Mouse (Mus musculus): ENCODE measurements around the gene Reck.

Gene Reck

DNA sequence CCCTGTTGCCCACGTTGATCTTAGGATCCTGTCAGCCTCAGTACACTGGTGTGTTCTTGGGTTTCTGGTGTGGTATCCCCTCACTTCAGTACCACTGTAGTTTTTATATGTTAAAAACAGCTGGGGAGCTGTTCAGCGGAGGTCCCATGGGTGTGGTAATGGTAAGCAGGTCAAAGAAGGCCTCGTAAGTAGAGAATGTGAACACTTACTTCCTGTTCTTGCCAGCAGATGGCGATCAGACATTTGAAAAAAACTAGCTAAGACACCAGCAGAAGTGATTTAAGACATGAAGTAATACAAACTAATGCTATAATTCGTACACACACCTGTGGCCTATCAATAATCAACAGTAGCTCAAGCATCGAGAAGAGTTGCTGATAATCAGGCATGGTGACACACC lies 31.1 kb downstream of the Reck start:
- peak; percentile 46 to 62 for DNase-seq (ENCODE audit: low spot score in 2 of 2)

DNA sequence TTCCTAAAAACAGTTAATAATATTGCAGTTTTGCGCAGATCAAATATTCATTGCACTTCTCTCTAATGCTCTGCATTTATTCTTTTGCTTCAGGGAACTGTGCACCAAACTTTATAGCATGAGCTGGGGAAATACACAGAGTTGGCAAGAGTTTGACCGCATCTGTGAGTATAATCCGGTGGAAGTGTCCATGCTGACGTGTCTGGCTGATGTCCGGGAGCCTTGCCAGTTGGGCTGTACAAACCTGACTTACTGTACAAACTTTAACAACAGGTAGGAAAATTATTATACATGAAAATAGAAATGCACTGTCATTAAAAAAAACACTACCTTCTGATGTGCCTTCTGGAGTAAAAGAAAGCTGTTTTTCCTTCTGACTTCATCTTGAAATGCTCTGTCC lies 42.9 kb downstream of the Reck start:
- DNase-seq (ENCODE audit: low spot score in 2 of 2) = no peak

DNA sequence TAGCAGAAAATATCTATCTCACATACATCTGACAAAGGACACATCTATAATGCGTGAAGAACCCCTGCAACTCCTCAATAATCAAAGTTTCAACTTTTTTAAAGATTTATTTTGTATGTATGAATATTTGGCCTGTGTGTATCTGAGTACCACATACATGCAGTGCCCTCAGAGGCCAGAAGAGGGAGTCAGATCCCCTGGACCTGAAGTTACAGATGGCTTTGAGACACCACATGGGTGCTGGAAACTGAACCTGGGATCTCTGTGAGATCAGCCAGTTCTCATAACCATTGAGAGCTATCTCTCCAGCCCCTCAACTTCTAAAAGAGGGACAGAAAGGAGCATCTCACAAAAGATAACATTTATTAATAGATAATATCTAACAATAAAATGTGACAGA lies 45.3 kb downstream of the Reck start:
- no peak for DNase-seq (ENCODE audit: low spot score in 2 of 2)

DNA sequence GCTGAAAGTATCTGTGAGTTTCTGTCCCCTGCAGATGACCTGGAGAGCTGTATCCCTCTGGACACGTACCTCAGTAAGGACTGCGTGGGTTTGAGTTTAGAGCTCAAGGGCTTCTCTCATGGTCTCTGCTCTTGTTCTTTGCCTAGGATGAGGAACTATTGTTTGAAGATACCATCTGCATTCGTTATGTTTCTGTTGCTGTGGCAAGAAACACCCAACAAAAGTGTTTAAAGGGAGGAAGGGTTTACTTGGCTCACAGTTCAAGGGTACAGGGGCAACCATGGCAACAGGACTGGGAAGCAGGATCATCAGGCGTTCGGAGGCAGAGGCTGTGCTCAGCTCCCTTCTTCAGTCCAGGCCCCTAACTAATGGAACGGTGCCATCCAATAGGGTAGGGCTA lies 49.8 kb downstream of the Reck start:
- no peak for DNase-seq (ENCODE audit: low spot score in 2 of 2)

DNA sequence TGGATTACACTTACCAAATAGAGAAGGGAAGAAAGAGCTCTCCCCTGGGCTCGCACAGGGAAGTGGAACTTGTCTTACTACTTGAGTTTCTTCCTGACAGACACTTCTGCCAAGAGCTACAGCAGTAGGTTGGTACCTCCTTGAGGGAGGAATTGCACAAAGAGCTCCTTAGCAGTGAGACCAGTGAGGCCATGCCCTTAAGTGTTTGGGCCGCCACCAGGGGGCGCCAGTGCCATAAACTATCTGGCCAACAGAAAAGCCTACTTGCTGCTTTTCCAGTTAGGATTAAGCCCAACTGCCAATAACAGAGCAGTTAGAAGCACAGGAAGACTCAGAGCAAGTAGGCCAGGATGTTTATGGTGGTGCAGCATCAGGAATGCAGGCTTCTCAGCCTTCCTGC lies 50.4 kb downstream of the Reck start:
- DNase-seq (ENCODE audit: low spot score in 2 of 2) = peak; percentile 66 to 74

DNA sequence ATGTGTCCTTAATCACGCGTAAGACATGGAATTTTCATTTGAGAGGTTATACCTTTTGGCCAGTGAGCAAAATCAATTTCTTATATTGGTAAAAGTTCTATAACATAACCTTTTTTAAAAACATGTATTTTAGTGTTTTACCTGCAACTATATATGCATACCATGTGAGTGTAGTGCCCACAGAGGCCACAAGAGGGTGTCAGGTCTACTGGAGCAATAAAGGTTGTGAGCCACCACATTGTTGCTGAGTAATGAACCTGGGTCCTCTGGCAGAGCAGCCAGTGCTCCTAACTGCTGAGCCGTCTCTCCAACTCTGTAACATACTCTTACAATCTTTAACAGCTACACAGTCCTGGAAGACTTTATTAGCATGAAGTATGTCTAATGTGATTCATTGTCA lies 52.5 kb downstream of the Reck start:
- peak; percentile 44 to 58 for DNase-seq (ENCODE audit: low spot score in 2 of 2)

DNA sequence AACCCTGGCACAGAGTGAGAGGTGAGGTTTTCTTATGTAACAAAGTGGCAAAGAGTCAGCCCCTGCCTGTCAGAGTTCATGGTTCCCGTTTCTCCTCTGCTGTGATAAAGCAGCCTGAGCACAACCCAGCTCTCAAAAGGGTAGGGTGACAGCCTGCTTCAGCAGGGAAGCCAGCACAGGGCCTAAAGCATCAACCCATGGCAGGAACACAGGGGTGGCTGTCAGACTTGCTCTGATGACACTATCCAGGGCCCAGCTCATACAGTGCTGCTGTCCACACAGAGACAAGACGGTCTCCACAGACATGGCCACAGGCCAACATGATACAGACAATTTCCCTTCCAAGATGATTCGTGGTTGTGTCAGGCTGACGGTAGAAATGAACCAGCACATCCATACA lies 56.5 kb downstream of the Reck start:
- no peak for DNase-seq (ENCODE audit: low spot score in 2 of 2)

DNA sequence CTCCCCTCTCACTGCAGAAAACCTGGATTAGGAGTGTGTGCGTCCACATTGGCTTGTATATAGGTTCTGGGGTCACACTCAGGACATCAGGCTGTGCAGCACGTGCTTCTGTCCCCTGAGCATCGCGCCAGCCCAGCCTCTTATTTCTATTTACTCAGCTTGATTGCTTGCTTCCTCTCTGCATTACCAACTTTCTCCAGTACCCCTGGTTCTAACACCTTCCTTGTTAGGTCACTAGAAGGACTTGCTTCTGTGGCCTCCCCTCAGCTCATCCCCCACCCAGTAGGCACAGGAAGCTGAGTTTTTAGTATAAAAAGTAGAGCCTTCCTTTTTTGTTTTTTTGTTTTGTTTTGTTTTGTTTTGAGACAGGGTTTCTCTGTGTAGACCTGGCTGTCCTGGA lies 60.9 kb downstream of the Reck start:
- peak; percentile 37 to 48 for DNase-seq (ENCODE audit: low spot score in 2 of 2)

DNA sequence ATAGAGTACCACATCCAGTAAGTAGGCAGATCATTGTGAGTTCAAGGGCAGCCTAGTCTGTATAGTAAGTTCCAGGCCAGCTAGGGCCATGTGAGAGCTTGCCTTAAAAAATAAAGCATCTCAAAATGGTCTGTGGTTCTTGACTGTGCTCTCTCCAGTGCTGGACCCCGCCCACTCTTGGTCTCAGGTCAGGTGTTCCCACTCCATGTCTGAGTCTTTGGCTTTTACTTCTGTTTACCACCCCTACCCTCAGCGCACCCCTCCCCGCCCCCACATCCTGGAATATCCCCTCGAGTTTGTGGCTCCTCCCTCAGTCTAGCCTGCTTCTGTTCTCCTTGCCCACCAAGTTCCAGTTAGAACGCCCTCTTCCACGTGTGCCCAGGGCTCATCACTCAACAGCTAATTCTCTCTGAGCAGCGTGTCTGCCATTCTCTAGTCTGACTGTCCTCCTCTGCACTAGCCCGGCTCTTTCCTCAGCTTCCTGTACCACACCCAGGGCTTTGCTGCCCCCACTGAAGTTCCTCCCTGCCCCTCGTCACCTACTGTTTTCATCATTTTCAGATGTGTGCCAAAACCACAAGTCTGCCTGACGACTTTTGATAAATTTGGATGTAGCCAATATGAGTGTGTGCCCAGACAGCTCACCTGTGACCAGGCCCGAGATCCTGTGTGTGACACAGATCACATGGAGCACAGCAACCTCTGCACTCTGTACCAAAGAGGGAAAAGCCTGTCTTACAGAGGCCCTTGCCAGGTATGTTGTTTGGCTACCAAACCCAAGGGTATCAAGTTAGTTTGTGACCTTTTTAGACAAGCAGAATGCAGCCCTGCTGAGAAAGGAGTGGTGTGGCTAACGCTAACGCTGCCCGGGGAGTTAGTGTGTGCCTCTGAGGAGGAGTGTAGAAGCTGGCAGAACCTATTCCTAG lies 61.7 kb downstream of the Reck start:
- peak; percentile 66 to 73 for DNase-seq (ENCODE audit: low spot score in 2 of 2)

DNA sequence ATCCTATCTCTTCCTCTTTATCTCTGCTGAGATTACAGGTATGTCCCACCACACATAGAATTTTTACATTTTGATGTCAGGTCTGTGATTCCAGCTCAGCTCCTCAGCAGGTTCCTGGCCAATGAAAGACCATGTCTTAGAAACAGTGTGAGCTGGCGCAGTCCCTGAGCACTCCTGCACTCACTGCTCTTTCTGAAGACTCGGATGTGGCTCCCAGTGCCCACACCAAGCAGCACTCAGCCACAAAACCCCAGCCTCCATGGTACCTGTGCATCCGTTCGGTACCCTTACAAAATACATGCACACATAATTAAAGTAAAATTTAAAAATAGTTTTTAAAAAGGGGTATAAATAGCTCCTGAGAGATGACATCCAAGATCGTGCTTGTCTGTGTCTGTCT lies 66.0 kb downstream of the Reck start:
- DNase-seq (ENCODE audit: low spot score in 2 of 2) = no peak

DNA sequence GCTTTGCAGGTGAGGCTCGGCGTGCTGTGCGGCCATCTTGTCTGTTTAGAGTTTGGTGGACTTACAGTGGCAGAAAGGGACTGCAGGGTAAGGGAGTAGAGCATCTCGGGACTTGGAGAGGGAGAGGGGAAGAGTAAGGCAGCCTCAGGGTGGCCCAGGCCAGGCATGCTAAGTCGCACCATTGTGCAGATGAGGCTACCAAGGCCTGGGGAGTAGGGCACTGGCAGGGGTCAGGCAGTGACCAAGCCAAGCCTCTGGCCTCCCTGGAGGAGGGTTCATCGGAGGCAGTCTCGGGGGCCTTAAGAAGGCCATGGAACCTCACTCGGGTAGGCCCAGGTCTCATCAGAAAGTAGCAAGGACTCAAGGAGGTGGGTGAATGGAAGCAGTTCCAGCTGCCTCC lies 67.1 kb downstream of the Reck start:
- DNase-seq (ENCODE audit: low spot score in 2 of 2) = no peak

DNA sequence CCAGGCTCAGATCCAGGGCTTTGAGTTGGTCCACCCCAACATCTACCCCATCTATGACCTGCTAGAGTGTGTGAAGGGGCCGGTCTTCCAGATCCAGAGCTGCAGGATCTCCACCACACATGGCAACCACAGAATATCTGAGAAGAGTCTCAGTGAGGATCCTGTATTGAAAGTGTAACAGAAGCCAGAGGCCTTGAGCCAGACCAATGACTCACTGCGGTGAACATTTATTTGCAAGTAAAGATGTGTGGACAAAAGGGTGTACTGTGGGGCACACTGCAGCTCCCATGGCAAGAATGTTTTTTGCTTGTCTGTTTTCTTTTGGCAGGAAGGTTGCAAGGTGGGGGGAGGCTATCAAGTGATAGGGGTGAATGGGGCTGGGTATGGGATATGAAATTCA lies 72.2 kb downstream of the Reck start:
- DNase-seq (ENCODE audit: low spot score in 2 of 2) = no peak

DNA sequence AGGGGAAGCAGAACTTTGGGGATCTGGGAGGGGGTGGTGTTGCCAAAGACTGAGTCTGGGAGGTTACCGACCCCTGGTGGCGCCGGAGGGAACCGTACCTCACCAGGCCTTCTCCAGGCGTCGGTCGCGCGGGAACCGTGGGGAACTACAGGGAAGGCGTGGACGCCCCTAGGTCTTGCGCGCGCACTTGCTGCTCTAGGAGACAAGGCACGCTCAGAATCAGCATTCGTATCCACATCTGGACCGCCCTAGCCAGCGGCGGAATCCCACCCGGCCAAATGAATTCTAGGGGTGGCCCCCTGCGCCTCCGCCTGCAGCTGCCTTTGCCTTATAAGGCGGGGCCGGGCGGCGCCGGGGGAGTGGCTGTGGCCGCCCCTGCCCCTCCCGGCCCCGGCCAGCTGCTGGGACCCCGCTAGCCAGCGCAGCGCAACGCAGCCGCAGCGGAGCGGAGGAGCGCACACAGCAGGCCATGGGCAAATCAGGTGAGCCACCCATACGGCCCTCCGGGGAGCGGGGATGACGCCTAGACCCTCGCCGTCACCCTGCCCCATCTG lies 82.0 kb downstream of the Reck start, which contains the start of gene Glipr2:
Gene Glipr2 (plus strand): TSS at position 110 of the 554 bp plus-strand sequence.
- DNase-seq (ENCODE audit: low spot score in 2 of 2) = peak; percentile 73 to 81

DNA sequence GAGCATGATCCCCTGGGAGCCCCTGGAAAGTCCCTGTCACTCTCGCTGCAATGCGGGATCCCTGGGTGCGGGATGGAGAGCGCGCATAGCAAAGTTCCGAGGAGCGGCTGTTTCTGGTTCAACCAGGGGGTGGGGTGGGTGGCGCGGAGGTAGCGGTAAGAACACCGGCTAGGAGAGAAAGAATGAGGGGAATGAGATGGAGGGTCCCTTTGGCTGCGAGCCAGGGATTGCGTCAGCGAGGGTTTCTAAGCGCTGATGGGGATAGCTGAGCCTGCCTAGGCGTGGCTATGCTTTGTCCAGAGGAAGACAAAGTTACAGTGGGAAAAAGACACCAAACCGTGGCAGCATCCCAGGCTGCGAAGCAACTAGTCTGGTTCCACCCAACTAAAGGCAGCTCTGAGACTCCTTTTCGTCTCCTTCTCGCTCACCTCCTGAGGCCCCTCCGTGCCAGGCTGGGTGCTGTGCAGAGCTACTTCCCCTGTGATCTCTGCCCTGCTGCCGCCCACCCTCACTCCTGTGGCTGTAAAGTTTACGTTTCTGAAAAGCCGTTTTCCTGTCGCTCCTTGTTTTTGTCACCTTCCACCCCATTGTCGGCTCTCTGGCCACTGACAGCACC lies 82.6 kb downstream of the Reck start:
- no peak for DNase-seq (ENCODE audit: low spot score in 2 of 2)

DNA sequence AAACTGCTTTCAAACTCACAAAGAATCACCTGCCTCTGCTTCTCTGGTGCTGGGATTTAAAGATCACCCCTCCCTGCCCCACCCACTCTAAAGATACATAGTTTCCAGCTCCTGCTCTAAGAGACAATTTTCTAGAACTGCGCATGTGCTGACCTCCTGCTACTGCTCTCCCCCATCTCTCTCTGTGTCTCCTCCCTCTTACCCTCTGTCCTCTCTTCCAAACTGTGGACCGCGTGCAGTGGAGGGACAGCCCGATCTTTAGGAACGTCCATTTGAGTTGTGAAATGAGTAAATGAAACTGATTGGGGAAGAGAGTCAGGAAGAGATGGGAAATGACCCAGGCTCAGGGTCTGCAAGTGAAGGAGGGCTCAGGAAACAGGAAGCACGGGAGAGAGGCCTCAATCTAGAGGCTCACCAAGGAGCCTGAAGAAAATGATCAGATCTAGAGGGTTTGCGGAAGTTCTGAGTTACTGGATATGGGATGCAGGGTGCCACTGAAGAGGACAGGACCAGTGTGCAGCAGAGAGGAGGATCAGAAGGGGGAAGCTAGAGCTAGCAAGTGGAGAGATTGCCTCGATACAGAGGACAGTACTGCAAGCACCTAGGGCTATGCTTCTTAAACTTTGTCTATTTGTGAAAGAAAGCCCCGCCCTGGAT lies 84.3 kb downstream of the Reck start:
- no peak for DNase-seq (ENCODE audit: low spot score in 2 of 2)

DNA sequence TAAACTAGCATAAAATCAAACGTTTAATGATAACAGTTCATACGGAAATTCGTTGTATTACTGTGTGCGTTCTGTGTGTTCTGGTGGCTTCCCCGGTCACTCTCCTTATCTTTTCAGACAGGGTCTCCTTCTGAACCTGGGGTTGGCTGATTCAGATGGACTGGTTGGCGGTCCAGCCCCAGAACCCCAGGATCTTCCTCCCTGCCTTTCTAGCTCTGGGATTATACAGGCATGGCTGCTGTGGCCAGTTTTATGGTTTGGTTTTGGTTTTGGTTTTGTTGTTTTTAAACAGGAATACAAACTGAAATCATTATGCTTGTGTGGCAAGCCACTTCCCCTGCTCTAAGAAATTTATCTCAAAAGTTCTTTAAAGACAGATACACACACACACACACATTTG lies 84.9 kb downstream of the Reck start:
- no peak for DNase-seq (ENCODE audit: low spot score in 2 of 2)

DNA sequence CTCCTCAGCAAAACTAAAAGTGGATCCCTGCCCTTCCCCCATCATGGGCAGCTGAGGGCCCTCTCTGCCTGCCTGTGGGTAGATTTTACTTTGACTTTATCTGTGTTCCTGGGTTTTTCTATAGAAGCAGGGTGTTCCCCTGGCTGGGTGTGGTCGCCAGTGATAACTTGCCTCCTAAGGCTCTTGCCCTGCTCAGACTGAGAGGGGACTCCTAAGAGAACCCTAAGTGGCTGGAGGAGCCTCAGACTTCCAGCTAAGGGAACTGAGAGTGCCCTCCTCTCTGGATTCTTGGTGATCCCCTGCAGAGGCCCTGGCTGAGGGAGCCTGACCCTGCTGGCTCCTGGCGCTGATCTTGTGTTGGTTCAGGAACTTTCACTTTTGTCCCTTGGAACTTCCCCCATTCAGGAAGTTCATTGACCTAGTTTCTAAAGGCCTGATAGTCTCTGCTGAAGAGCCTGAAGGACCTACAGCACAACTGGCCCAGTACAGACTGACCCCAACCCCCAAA lies 89.0 kb downstream of the Reck start:
- DNase-seq (ENCODE audit: low spot score in 2 of 2) = no peak

DNA sequence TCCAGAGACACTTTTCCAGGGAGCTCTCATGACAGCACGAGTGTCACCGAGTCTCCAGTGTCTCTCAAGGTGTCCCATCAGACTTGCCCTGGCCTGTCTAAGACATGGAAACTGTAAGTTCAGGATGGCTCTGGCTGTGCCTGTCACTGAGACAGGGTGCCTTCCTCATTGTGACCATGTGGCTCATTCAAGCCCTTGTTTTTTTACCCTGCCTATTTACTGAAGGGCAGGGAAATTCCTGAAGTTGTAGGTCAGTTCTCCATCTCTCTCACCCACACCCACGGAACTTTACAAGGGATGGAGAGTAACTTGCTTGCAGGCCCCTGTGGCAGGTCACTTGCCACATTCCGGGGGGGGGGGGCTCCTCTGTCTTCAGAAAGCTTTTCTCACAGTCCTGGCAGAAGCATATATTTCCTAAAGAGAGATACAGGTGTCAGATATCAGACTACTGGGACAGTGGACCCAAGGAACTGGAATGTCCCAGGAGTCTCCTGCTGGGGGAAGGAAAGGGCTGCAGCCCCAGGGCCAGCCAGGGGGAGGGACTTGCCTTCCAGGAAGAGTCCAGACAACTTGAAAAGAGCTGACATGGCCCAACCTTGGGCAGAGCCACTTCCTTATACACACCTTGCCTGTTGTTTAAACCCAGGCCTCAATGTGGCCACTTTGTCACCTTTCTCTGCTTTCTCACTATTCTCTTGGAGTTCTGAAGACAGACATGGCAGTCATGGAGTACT lies 89.8 kb downstream of the Reck start:
- no peak for DNase-seq (ENCODE audit: low spot score in 2 of 2)

DNA sequence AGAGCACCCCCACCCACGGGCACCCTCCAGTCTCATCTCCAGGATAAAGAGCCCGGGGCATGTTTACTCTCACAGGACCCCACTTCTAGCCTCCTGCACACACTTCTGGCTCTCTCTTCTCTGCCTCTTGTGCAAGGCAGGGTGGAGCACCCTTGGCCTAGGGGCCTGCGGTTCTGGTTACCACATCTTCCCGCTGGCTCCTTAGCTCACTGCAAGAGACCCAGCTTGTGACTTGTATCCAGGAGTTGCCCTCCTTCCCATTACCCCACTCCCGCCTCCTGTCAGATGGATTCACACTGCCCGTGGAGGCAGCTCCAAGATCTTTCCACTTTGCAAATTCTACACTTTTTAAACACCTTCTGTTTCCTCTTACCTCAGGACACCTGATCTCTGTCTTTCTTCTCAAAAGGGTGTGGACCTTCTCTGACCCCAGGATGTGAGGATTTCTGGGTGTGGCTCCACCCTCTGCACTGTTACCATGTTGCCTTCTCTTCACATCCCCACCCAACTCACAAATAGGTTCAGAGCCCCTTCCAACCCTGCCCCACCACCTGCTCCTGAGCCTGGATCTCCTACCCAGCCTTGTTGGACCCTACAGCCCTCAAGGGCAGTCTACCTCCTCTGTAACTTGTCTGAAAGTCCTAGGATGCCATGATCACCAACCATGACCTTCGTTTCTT lies 90.7 kb downstream of the Reck start:
- no peak for DNase-seq (ENCODE audit: low spot score in 2 of 2)

DNA sequence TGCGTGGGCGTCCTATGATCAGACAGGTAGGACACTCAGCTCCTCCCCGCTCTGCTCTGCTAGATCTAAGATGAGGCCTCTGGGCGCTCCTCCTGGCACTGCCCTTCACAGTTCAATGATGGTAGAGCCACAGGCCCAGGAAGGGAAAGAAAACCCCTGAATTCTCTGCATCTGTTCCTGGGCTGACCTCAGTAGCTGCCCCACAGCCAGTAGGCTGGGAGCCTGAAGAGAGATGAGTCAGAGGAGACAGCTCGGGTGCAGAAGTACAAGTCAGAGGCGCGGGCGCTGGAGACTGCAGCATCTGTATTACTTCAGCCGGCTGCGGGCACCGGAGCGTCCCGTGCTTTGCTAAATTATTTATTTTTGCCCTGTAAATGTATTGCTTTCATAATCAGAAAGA lies 93.3 kb downstream of the Reck start:
- peak; percentile 43 to 54 for DNase-seq (ENCODE audit: low spot score in 2 of 2)

DNA sequence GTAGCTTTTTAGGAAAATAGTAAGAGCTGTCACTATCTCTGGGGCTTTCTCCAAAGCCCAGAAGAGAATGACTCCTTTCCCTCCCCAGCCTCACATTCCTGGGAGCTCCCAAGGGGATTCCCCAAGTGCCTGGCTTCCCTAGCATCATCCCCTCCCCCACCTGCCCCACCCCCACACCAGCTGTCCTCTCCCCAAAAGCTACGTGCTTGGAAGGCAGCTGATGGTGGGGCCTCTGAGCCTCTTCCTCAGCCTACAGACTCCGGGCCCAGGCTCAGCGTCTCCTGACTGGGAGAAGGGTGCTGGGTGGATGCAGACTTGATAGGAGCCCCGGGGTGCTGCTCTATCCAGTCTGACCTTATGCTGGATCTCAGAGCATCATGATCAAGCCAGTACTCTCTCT lies 94.0 kb downstream of the Reck start:
- DNase-seq (ENCODE audit: low spot score in 2 of 2) = no peak
